Mouse (Mus musculus): Measurements from ENCODE around the gene Ubtd2. TPM values are rescaled to one million over a fixed set of nuclear protein-coding genes. Genes with fewer than 3 reads are reported as not detected.

Gene Ubtd2
- polyA plus RNA-seq, 1 experiment from 2014 or later: 18.6 TPM

DNA sequence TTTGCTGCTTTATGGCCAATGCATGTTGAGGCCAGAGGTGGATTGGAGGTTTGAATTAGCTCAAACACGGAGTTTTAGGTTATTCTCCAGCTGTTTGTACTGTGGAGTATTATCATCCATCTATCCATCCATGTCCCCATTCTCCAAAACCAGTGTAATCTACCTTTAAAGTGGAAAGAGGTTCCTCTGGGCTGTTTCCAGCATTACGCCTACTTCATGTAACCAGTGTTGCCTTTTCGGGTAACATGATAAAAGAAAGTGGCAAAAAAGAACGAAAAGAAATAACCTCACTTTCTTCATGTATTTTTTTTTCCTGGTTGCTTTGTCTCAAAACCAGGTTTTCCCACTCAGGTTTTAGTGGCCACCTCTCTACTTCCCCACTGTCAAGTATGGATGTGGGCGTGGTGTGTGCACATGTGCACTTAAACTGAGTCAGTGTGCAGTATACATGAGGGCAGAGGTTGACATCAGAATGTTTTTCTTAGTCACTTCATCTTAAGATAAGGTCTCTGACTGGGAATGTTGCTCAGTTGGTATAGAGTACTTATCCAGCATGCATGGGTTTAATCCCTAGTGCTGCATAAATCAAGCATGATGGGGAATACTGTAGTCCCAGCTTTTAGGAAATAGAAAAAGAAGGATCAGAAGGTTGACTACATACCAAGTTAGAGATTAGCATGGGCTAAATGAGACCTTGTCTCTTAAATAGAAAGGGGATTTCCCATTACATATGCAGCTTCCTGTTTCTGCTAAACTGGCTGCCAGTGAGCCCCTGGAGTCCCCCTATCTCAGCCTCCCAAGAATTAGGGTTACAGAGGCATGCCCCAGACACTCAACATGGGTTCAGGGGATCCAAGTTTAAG lies 33.9 kb downstream of the Ubtd2 start:
- Histone ChIP-seq H3K9ac (ENCODE audit: low read length) (no peak overlapping the region), H3K9me3 (ENCODE audit: control insufficient read depth, low read length) (no peaks in the 10 kb centered on the region), H3K4me1 (replicated peaks; ENCODE audit: control insufficient read depth, insufficient read depth) (0 out of 2 replicates have a peak, but pooled peaks cover 6% of the 10 kb centered on the region), H3K27ac (replicated peaks) (0 out of 2 replicates have a peak overlapping the region, but pooled peaks have one; percentile 46), H3K4me2 (replicated peaks; ENCODE audit: low read depth) (no peak overlapping the region), H3K27me3 (ENCODE audit: control insufficient read depth, insufficient read depth, low read length) (no peaks in the 10 kb centered on the region), H3K4me3 (ENCODE audit: low read depth, low read length) (no peak overlapping the region), H3K36me3 (ENCODE audit: control insufficient read depth, insufficient read depth, low read length) (no peaks in the 10 kb centered on the region)
- TF ChIP-seq EP300 (optimal IDR thresholded peaks at IDR 0.05): no peak
- TF ChIP-seq CTCF (IDR thresholded peaks at IDR 0.05; ENCODE audit: low read depth): no peak
- DNase-seq (ENCODE audit: low spot score) (no peak), ATAC-seq (ENCODE audit: low FRiP score, low TSS enrichment) (peak; percentile 88)
- 55% methylated on average over 5 of the region's 5 CpGs for WGBS

DNA sequence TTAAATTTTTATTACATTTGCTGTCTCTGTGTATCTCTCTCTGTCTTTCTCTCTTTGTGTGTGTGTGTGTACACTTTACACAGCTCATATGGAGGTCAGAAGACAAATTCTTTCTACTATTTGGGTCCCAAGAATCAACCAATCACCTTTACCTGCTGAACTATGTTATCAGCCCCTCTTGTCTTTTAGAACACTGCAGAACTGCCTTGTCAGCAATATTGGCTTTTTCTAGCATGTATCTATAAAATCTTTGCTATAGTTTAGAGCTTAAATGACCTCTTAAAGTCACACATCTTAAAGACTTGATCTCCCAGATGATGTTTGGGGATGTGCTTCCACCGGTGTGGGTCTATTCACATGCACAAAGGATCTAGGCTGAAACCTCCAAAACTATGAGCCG lies 35.9 kb downstream of the Ubtd2 start:
- 0 out of 2 replicates have a peak, but pooled peaks cover 6% of the 10 kb centered on the region for H3K4me1 ChIP-seq (replicated peaks; ENCODE audit: control insufficient read depth, insufficient read depth)
- no peak overlapping the region for H3K4me2 ChIP-seq (replicated peaks; ENCODE audit: low read depth)
- no peaks in the 10 kb centered on the region for H3K36me3 ChIP-seq (ENCODE audit: control insufficient read depth, insufficient read depth, low read length)
- TF ChIP-seq CTCF (IDR thresholded peaks at IDR 0.05; ENCODE audit: low read depth): no peak
- no peak for TF ChIP-seq EP300 (optimal IDR thresholded peaks at IDR 0.05)
- no peaks in the 10 kb centered on the region for H3K9me3 ChIP-seq (ENCODE audit: control insufficient read depth, low read length)
- no peaks in the 10 kb centered on the region for H3K27me3 ChIP-seq (ENCODE audit: control insufficient read depth, insufficient read depth, low read length)
- ATAC-seq (ENCODE audit: low FRiP score, low TSS enrichment) (no peak), DNase-seq (ENCODE audit: low spot score) (no peak)
- WGBS: 99% methylated on average over 2 of the region's 2 CpGs
- H3K27ac ChIP-seq (replicated peaks): no peak overlapping the region
- no peak overlapping the region for H3K9ac ChIP-seq (ENCODE audit: low read length)
- H3K4me3 ChIP-seq (ENCODE audit: low read depth, low read length): no peak overlapping the region

DNA sequence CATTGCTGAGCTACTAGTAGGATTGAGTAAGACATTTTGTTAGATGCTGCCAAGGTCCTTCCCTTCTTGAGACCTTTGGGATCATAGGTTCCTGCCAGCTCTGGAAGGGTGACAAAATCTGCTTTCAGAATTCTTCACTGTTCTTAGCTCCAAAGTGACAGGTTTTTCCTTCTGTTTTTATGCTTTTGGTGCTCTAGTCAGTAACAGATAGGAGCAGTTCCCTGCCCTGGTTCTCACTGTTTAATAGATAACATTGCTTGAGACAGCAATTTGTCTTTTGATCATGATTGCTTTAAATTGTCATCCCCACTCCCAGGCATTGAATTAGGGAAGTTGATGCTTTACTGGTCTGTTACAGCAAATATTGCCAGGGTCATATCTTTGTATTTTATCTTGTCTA lies 38.1 kb downstream of the Ubtd2 start:
- no peaks in the 10 kb centered on the region for H3K36me3 ChIP-seq (ENCODE audit: control insufficient read depth, insufficient read depth, low read length)
- no peak for TF ChIP-seq CTCF (IDR thresholded peaks at IDR 0.05; ENCODE audit: low read depth)
- no peak for TF ChIP-seq EP300 (optimal IDR thresholded peaks at IDR 0.05)
- H3K9ac ChIP-seq (ENCODE audit: low read length): no peak overlapping the region
- no peaks in the 10 kb centered on the region for H3K27me3 ChIP-seq (ENCODE audit: control insufficient read depth, insufficient read depth, low read length)
- no peak for DNase-seq (ENCODE audit: low spot score)
- H3K4me1 ChIP-seq (replicated peaks; ENCODE audit: control insufficient read depth, insufficient read depth): 0 out of 2 replicates have a peak, but pooled peaks cover 6% of the 10 kb centered on the region
- no peaks in the 10 kb centered on the region for H3K9me3 ChIP-seq (ENCODE audit: control insufficient read depth, low read length)
- H3K4me2 ChIP-seq (replicated peaks; ENCODE audit: low read depth): no peak overlapping the region
- no peak for ATAC-seq (ENCODE audit: low FRiP score, low TSS enrichment)
- no peak overlapping the region for H3K27ac ChIP-seq (replicated peaks)
- no peak overlapping the region for H3K4me3 ChIP-seq (ENCODE audit: low read depth, low read length)

DNA sequence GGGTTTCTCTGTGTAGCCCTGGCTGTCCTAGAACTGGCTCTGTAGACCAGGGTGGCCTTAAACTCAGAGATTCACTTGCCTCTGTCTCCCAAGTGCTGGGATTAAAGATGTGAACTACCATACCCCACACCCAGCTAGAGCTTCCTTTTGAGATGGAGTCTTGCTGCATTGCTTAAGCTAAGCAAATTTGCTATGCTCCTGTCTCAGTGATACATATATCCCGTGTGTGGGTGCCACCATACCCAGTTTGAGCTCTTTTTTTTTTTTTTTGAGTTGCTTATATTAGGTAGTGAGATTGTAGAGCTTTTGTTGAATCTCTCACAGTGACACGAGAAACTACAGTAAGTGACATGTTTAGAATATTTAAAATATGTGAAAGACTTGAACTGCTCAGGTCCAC lies 40.1 kb downstream of the Ubtd2 start:
- no peak overlapping the region for H3K4me2 ChIP-seq (replicated peaks; ENCODE audit: low read depth)
- no peak overlapping the region for H3K4me3 ChIP-seq (ENCODE audit: low read depth, low read length)
- H3K27me3 ChIP-seq (ENCODE audit: control insufficient read depth, insufficient read depth, low read length): no peaks in the 10 kb centered on the region
- H3K4me1 ChIP-seq (replicated peaks; ENCODE audit: control insufficient read depth, insufficient read depth): no peaks in the 10 kb centered on the region
- ATAC-seq (ENCODE audit: low FRiP score, low TSS enrichment) (no peak), DNase-seq (ENCODE audit: low spot score) (no peak)
- no peak overlapping the region for H3K9ac ChIP-seq (ENCODE audit: low read length)
- H3K9me3 ChIP-seq (ENCODE audit: control insufficient read depth, low read length): no peaks in the 10 kb centered on the region
- no peak for TF ChIP-seq CTCF (IDR thresholded peaks at IDR 0.05; ENCODE audit: low read depth)
- no peak for TF ChIP-seq EP300 (optimal IDR thresholded peaks at IDR 0.05)
- H3K27ac ChIP-seq (replicated peaks): no peak overlapping the region
- H3K36me3 ChIP-seq (ENCODE audit: control insufficient read depth, insufficient read depth, low read length): no peaks in the 10 kb centered on the region
- WGBS: 50% methylated on average over 2 of the region's 2 CpGs

DNA sequence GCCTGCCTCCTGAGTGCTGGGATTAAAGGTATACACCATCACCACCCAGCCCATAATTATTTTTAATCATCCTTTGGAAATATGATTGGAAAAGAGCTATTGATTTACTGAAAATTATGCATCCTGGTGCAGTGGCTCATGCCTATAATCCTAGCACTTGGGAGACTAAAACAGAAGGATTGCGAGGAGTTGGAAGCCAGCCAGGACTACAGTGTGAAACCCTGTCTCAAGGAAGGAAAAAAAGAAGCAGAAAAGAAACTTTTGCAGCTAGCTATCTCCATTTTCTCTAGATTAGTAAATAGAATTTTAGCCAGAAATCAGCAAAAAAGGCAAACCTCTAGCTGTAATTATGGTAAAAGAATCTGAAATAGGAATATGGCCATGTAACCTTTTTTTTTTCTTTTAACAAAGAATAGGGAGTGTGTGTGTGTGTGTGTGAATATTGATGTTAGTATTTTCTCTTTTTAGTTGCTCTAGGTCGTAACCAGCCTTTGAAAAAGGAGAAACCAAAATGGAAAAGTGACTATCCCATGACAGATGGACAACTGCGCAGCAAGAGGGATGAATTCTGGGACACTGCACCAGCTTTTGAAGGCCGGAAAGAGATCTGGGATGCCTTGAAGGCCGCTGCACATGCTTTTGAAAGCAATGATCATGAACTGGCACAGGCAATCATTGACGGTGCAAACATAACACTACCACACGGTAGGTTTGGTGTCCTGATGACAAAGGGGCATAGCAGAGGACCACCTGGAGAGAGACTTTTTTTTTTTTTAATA lies 43.8 kb downstream of the Ubtd2 start:
- Histone ChIP-seq H3K4me2 (replicated peaks; ENCODE audit: low read depth) (no peak overlapping the region), H3K4me1 (replicated peaks; ENCODE audit: control insufficient read depth, insufficient read depth) (no peaks in the 10 kb centered on the region), H3K27ac (replicated peaks) (no peak overlapping the region), H3K27me3 (ENCODE audit: control insufficient read depth, insufficient read depth, low read length) (no peaks in the 10 kb centered on the region), H3K4me3 (ENCODE audit: low read depth, low read length) (no peak overlapping the region), H3K36me3 (ENCODE audit: control insufficient read depth, insufficient read depth, low read length) (no peaks in the 10 kb centered on the region), H3K9me3 (ENCODE audit: control insufficient read depth, low read length) (no peaks in the 10 kb centered on the region), H3K9ac (ENCODE audit: low read length) (no peak overlapping the region)
- 81% methylated on average over 7 of the region's 7 CpGs for WGBS
- ATAC-seq (ENCODE audit: low FRiP score, low TSS enrichment): no peak
- no peak for DNase-seq (ENCODE audit: low spot score)
- no peak for TF ChIP-seq CTCF (IDR thresholded peaks at IDR 0.05; ENCODE audit: low read depth)
- no peak for TF ChIP-seq EP300 (optimal IDR thresholded peaks at IDR 0.05)

DNA sequence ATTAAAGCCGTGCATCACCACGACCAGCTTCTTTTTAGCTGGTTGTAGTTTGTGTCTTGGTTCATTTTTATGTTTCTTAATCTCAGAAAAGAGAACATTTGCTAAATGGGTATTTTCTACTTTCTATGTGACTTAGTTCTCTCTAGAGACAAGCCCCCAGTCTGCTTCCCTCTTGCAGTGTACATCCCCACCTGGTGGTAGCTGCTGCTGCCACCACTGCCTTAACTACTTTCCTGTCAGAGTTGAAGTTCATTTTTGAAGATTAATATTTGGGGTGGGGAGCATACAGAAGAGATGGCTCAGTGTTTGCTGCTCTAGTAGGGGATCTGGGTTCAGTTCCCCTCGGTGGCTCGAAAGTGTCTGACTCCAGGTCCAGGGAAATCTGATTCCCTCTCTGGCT lies 44.8 kb downstream of the Ubtd2 start:
- H3K9me3 ChIP-seq (ENCODE audit: control insufficient read depth, low read length): no peaks in the 10 kb centered on the region
- no peak overlapping the region for H3K4me2 ChIP-seq (replicated peaks; ENCODE audit: low read depth)
- no peaks in the 10 kb centered on the region for H3K4me1 ChIP-seq (replicated peaks; ENCODE audit: control insufficient read depth, insufficient read depth)
- H3K4me3 ChIP-seq (ENCODE audit: low read depth, low read length): no peak overlapping the region
- TF ChIP-seq CTCF (IDR thresholded peaks at IDR 0.05; ENCODE audit: low read depth) (peak; percentile 53), EP300 (optimal IDR thresholded peaks at IDR 0.05) (no peak)
- no peaks in the 10 kb centered on the region for H3K36me3 ChIP-seq (ENCODE audit: control insufficient read depth, insufficient read depth, low read length)
- no peak overlapping the region for H3K27ac ChIP-seq (replicated peaks)
- H3K9ac ChIP-seq (ENCODE audit: low read length): no peak overlapping the region
- DNase-seq (ENCODE audit: low spot score) (no peak), ATAC-seq (ENCODE audit: low FRiP score, low TSS enrichment) (no peak)
- 92% methylated on average over 4 of the region's 4 CpGs for WGBS
- H3K27me3 ChIP-seq (ENCODE audit: control insufficient read depth, insufficient read depth, low read length): no peaks in the 10 kb centered on the region

Data from stomach, postnatal 0 days (tissue).